Mouse (Mus musculus): Measurements from ENCODE around the gene Tpi1. TPM values are rescaled to one million over a fixed set of nuclear protein-coding genes. Genes with fewer than 3 reads are reported as not detected.
"Not testable (repeated sequence)": the region's sequence is repeated elsewhere in the genome, so short reads cannot be mapped to it uniquely, and the experiment has no call there.

Tpi1 gene
- polyA plus RNA-seq, 1 experiment from 2014 or later, result 643 TPM

- no peak overlapping the region for H3K27ac ChIP-seq (ENCODE audit: low read depth, low read length)
- H3K4me2 ChIP-seq (replicated peaks; ENCODE audit: low read depth, low read length), result peak overlapping the region; percentile 57
- H3K36me3 ChIP-seq (ENCODE audit: control insufficient read depth, insufficient read depth, low read length), result peaks cover 44% of the 10 kb centered on the region
- ATAC-seq (ENCODE audit: low FRiP score, low TSS enrichment), result no peak
- H3K9ac ChIP-seq (ENCODE audit: low read depth, low read length), result peak overlapping the region; percentile 82
- peak overlapping the region; percentile 74 for H3K4me3 ChIP-seq (ENCODE audit: low read length)
- H3K9me3 ChIP-seq (ENCODE audit: control insufficient read depth, low read length), result no peaks in the 10 kb centered on the region
- H3K27me3 ChIP-seq (ENCODE audit: control insufficient read depth, insufficient read depth, low read length), result no peaks in the 10 kb centered on the region
- WGBS, result 18% methylated on average over 9 of the region's 9 CpGs
- H3K4me1 ChIP-seq (ENCODE audit: control insufficient read depth, insufficient read depth, low read length), result peaks cover 22% of the 10 kb centered on the region; the same call in 1 of the 2 replicates
These were observed 1.2 kb downstream of the Tpi1 start for GRCm38 (mm10) chr6:124812848-124813247.

DNA sequence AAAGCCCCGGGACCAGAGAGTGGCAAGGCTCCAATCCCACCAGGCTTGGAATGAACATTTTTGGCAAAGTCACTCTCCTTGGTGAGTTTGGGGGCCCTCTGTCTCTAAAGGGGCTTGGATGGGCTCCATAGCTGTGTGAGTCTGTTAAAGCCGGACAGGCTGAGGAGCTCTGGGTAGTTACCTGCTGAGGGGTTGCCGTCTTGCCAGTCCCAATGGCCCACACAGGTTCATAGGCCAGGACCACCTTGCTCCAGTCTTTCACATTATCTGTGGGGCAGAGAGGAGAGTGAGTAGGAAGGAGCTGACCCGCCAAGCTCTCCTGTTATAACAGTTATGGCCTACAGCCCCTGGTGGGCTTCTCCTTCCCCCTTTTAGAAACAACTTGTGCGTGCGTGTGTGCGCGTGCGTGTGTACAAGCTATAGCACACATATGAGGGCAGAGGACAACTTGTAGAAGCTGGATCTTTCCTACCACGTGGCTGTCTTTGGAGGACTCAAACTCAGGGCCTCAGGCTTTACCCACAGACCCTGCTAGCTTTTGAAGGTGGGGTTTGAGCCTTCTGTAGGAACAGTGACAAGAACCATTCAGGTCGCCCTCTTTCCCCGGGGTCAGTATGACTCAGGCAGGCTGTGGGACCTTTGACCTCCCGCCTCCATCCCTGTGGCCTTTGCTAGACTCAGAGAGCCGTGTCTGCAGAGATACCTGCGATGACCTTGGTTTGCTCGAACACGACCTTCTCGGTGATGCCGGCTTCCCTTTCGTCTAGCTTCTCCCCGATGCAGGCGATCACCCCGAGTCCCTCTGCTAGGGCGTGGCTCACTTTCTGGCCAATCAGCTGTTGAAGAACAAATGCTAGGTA, 2.2 kb downstream of the Tpi1 start:
- ATAC-seq (ENCODE audit: low FRiP score, low TSS enrichment), result no peak
- 83% methylated on average over 24 of the region's 24 CpGs for WGBS
- Histone ChIP-seq H3K9ac (ENCODE audit: low read depth, low read length) (peak overlapping the region; percentile 82; the same call in 1 of the 2 replicates), H3K4me1 (ENCODE audit: control insufficient read depth, insufficient read depth, low read length) (peaks cover 22% of the 10 kb centered on the region; the same call in 1 of the 2 replicates), H3K4me2 (replicated peaks; ENCODE audit: low read depth, low read length) (peak overlapping the region; percentile 57), H3K4me3 (ENCODE audit: low read length) (peak overlapping the region; percentile 74), H3K36me3 (ENCODE audit: control insufficient read depth, insufficient read depth, low read length) (peaks cover 35% of the 10 kb centered on the region), H3K27me3 (ENCODE audit: control insufficient read depth, insufficient read depth, low read length) (no peaks in the 10 kb centered on the region), H3K27ac (ENCODE audit: low read depth, low read length) (0 out of 2 replicates have a peak overlapping the region, but pooled peaks have one; percentile 8), H3K9me3 (ENCODE audit: control insufficient read depth, low read length) (no peaks in the 10 kb centered on the region)

DNA sequence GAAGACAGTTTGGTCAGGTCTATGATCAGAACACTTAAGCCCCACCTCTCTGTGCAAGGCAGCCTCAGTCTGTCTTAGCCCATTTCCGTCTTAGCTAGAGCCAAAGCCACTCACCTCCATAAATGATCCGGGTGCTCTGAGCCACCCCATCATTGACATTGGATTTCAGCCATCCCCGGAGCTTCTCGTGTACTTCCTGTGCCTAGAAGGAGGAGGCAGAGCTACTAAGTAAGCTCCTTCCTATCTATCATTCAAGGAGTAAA, 2.8 kb downstream of the Tpi1 start:
- 64% methylated on average over 4 of the region's 4 CpGs for WGBS
- Histone ChIP-seq H3K9me3 (ENCODE audit: control insufficient read depth, low read length) (no peaks in the 10 kb centered on the region), H3K9ac (ENCODE audit: low read depth, low read length) (no peak overlapping the region), H3K36me3 (ENCODE audit: control insufficient read depth, insufficient read depth, low read length) (peaks cover 30% of the 10 kb centered on the region), H3K27me3 (ENCODE audit: control insufficient read depth, insufficient read depth, low read length) (no peaks in the 10 kb centered on the region), H3K4me3 (ENCODE audit: low read length) (no peak overlapping the region), H3K4me1 (ENCODE audit: control insufficient read depth, insufficient read depth, low read length) (peaks cover 25% of the 10 kb centered on the region), H3K27ac (ENCODE audit: low read depth, low read length) (no peak overlapping the region), H3K4me2 (replicated peaks; ENCODE audit: low read depth, low read length) (no peak overlapping the region)
- ATAC-seq (ENCODE audit: low FRiP score, low TSS enrichment), result no peak

DNA sequence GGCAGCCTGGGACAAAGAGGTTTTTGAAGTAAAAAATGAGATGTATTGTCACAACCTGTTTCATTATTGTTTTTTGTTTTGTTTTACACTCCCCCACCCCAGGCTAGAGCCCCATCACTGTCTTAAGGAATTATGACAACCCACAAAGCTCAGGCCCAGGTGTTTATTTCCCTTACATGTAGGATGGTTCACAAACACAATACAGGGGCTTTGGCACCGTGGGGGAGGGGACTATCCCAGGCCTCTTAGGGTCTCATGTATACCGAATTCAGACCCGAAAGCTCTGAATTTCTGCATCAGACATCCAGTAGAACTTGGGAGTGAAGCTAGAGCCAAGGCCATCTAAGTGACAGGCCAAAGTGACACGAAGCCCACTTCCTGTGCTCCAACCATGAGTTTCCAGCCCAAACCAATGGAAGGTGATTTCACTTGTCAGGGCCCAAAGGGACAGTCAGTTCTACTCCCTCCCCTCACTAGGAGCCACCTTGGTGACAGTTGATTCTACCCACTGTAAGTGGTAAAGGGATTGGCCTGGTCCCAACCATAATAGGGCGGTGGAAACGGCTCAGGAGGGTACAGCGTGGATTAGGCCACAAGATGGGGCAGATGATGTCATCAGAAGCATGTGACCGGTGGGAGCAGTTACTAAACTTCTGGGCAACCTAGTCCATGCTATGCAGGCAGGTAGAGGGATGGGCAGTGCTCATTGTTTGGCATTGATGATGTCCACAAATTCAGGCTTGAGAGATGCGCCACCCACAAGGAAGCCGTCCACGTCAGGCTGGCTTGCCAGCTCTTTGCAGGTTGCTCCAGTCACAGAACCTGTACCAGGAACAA, 3.3 kb downstream of the Tpi1 start:
- Histone ChIP-seq H3K4me1 (ENCODE audit: control insufficient read depth, insufficient read depth, low read length) (peaks cover 27% of the 10 kb centered on the region), H3K36me3 (ENCODE audit: control insufficient read depth, insufficient read depth, low read length) (peaks cover 30% of the 10 kb centered on the region)
- not testable (repeated sequence) for H3K4me2 ChIP-seq (replicated peaks; ENCODE audit: low read depth, low read length); H3K27ac ChIP-seq (ENCODE audit: low read depth, low read length); H3K27me3 ChIP-seq (ENCODE audit: control insufficient read depth, insufficient read depth, low read length); H3K9me3 ChIP-seq (ENCODE audit: control insufficient read depth, low read length); H3K9ac ChIP-seq (ENCODE audit: low read depth, low read length); H3K4me3 ChIP-seq (ENCODE audit: low read length); ATAC-seq (ENCODE audit: low FRiP score, low TSS enrichment)
- 86% methylated on average over 10 of the region's 11 CpGs for WGBS

DNA sequence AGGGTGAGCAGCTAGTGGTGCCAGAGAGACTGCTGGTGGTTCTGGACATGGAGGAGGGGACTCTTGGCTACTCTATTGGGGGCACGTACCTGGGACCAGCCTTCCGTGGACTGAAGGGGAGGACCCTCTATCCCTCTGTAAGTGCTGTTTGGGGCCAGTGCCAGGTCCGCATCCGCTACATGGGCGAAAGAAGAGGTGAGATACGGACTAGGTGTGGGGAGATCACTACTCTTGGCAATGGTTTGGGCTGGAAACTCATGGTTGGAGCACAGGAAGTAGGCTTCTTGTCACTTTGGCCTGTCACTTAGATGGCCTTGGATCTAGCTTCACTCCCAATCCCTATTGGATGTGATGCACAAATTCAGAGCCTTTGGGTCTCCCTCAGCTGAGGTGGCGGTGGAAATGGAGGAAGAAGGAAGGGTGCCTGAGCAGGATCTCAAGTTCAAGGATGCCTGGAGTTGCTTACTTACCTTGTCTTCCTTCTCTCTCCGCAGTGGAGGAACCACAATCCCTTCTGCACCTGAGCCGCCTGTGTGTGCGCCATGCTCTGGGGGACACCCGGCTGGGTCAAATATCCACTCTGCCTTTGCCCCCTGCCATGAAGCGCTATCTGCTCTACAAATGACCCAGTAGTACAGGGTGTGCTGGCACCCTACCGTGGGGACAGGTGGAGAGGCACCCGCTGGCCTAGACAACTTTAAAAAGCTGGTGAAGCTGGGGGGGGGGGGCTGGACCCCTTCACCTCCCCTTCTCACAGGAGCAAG, 4.1 kb downstream of the Tpi1 start:
- 50% methylated on average over 14 of the region's 14 CpGs for WGBS
- H3K4me2 ChIP-seq (replicated peaks; ENCODE audit: low read depth, low read length), result peak overlapping the region; percentile 89
- ATAC-seq (ENCODE audit: low FRiP score, low TSS enrichment), result peak; percentile 0; the same call in 1 of the 2 replicates
- peaks cover 31% of the 10 kb centered on the region for H3K4me1 ChIP-seq (ENCODE audit: control insufficient read depth, insufficient read depth, low read length)
- H3K27ac ChIP-seq (ENCODE audit: low read depth, low read length), result peak overlapping the region; percentile 92; the same call in 1 of the 2 replicates
- peak overlapping the region; percentile 64 for H3K9ac ChIP-seq (ENCODE audit: low read depth, low read length)
- peak overlapping the region; percentile 53 for H3K4me3 ChIP-seq (ENCODE audit: low read length)
- no peaks in the 10 kb centered on the region for H3K9me3 ChIP-seq (ENCODE audit: control insufficient read depth, low read length)
- no peaks in the 10 kb centered on the region for H3K27me3 ChIP-seq (ENCODE audit: control insufficient read depth, insufficient read depth, low read length)
- peaks cover 24% of the 10 kb centered on the region for H3K36me3 ChIP-seq (ENCODE audit: control insufficient read depth, insufficient read depth, low read length)

DNA sequence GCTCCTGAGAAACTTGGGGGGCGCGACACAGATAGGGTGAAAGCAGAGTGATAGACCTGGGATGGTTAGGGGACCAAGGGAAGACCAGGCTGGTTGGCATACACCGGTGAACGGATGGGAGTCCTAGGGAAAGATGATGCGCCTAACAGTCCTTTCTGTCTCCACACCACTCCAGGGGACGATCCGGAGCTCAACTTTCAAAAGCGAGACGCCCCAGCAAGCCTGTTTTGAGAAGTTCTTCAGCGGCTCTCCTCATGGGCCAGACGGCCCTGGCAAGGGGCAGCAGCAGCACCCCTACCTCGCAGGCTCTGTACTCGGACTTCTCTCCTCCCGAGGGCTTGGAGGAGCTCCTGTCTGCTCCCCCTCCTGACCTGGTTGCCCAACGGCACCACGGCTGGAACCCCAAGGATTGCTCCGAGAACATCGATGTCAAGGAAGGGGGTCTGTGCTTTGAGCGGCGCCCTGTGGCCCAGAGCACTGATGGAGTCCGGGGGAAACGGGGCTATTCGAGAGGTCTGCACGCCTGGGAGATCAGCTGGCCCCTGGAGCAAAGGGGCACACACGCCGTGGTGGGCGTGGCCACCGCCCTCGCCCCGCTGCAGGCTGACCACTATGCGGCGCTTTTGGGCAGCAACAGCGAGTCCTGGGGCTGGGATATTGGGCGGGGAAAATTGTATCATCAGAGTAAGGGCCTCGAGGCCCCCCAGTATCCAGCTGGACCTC, 4.9 kb downstream of the Tpi1 start:
- Histone ChIP-seq H3K9ac (ENCODE audit: low read depth, low read length) (peak overlapping the region; percentile 64), H3K9me3 (ENCODE audit: control insufficient read depth, low read length) (no peaks in the 10 kb centered on the region), H3K4me1 (ENCODE audit: control insufficient read depth, insufficient read depth, low read length) (peaks cover 26% of the 10 kb centered on the region), H3K4me3 (ENCODE audit: low read length) (peak overlapping the region; percentile 53), H3K27ac (ENCODE audit: low read depth, low read length) (peak overlapping the region; percentile 92), H3K36me3 (ENCODE audit: control insufficient read depth, insufficient read depth, low read length) (peaks cover 24% of the 10 kb centered on the region), H3K4me2 (replicated peaks; ENCODE audit: low read depth, low read length) (peak overlapping the region; percentile 89), H3K27me3 (ENCODE audit: control insufficient read depth, insufficient read depth, low read length) (no peaks in the 10 kb centered on the region)
- ATAC-seq (ENCODE audit: low FRiP score, low TSS enrichment), result peak; percentile 14
- WGBS, result under 1% methylated on average over 35 of the region's 35 CpGs

DNA sequence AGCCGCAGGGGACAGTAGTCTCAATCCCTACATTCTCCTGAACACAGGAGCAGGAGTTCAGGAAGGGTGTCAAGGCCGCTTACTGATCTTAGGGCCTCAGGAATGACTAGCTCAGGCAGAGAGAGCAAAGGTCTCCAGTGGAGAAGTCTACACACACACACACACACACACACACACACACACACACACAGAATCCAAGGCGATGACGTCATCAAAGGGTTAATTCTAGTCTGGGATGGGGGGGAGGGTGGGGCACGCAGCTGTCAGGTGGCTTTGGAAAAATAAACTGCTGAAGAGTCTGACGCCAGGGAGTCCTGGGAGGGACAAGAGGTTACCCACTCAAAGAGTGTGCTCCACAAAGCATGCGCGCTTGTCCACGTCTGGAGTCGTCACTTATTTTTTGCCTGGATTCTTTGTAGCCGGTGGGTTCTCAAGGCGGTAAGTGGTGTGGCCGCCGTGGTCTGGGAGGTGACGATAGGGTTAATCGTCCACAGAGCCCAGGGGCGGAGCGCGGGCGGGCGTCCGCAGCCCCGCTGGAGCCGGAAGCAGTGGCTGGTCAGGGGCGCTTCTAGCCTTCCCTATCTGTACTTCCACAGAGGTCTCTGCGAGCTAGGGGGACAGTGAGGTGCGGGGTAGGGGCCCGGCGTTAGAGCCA, 5.6 kb downstream of the Tpi1 start, which contains the start of gene Spsb2:
TSS of gene Spsb2 (plus strand) at position 304 of the 655 bp plus-strand sequence.
- Histone ChIP-seq H3K4me2 (replicated peaks; ENCODE audit: low read depth, low read length) (peak within 1 kb of the TSS; percentile 89), H3K9ac (ENCODE audit: low read depth, low read length) (peak within 1 kb of the TSS; percentile 64), H3K36me3 (ENCODE audit: control insufficient read depth, insufficient read depth, low read length) (peaks cover 24% of the 10 kb centered on the region), H3K4me1 (ENCODE audit: control insufficient read depth, insufficient read depth, low read length) (peaks cover 25% of the 10 kb centered on the region), H3K27me3 (ENCODE audit: control insufficient read depth, insufficient read depth, low read length) (no peaks in the 10 kb centered on the region), H3K4me3 (ENCODE audit: low read length) (peak within 1 kb of the TSS; percentile 53), H3K9me3 (ENCODE audit: control insufficient read depth, low read length) (no peaks in the 10 kb centered on the region), H3K27ac (ENCODE audit: low read depth, low read length) (peak within 1 kb of the TSS; percentile 92)
- ATAC-seq (ENCODE audit: low FRiP score, low TSS enrichment), result peak; percentile 65
- WGBS, result 3% methylated on average over 29 of the region's 29 CpGs

GRCm38 (mm10) chr6:124807986-124808357, 6.1 kb downstream of the Tpi1 start:
- peaks cover 25% of the 10 kb centered on the region for H3K4me1 ChIP-seq (ENCODE audit: control insufficient read depth, insufficient read depth, low read length)
- ATAC-seq (ENCODE audit: low FRiP score, low TSS enrichment), result no peak
- no peaks in the 10 kb centered on the region for H3K27me3 ChIP-seq (ENCODE audit: control insufficient read depth, insufficient read depth, low read length)
- peak overlapping the region; percentile 89 for H3K4me2 ChIP-seq (replicated peaks; ENCODE audit: low read depth, low read length)
- H3K27ac ChIP-seq (ENCODE audit: low read depth, low read length), result peak overlapping the region; percentile 92
- WGBS, result 79% methylated on average over 6 of the region's 6 CpGs
- H3K36me3 ChIP-seq (ENCODE audit: control insufficient read depth, insufficient read depth, low read length), result peaks cover 24% of the 10 kb centered on the region
- H3K4me3 ChIP-seq (ENCODE audit: low read length), result peak overlapping the region; percentile 53
- H3K9me3 ChIP-seq (ENCODE audit: control insufficient read depth, low read length), result no peaks in the 10 kb centered on the region
- H3K9ac ChIP-seq (ENCODE audit: low read depth, low read length), result peak overlapping the region; percentile 64; the same call in 1 of the 2 replicates

All from kidney, embryonic 14.5 days (tissue).